In the genomic region with DNA sequence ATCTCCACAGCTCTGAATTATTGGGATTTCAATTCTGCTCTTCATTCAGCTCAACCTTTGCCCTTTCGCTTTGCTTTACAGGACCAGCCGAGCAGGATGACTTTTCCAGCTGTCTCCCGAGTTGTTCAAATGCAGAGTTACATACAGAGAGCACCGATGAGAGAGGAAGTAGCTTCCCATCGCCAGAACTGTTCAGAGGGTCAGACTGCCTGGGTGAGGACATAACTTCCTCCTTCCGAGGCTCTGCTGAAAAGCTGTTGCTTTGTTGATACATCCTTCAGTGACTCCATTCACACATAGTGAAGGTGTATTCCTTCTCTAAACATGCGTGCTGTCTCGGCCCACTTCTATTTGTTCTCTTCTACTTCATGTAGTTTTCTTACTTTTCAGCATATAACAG, we compare ENCODE assay signal across 25 mouse cellular contexts. TPM values are rescaled to one million over a fixed set of nuclear protein-coding genes. Genes with fewer than 3 reads are reported as not detected.
"Had no signal": no experiment of that assay in that cellular context is flagged by ENCODE, and none has a peak within 500 bp of the region (broad histone marks: within the 10 kb centered on the region; RNA-seq: fewer than 3 reads in every experiment).

No protein-coding gene starts in this region.

- H3K9me3 ChIP-seq: intestine, embryonic 15.5 days; limb, embryonic 13.5 days; midbrain, embryonic 12.5 days had no signal

- DNase-seq: kidney, adult 18-20 months; kidney, postnatal 10 days; kidney, postnatal 4 days; left cerebral cortex, postnatal 4 days; lung, adult 18-20 months; retina, postnatal 1 day; right cerebral cortex, postnatal 4 days; thymus, postnatal 14 days had no signal

- H3K36me3 ChIP-seq: intestine, embryonic 15.5 days; limb, embryonic 13.5 days; midbrain, embryonic 12.5 days had no signal

- H3K9ac ChIP-seq: intestine, embryonic 15.5 days; limb, embryonic 13.5 days; liver, embryonic 14.5 days; midbrain, embryonic 12.5 days had no signal

- H3K27me3 ChIP-seq: intestine, embryonic 15.5 days; limb, embryonic 13.5 days; midbrain, embryonic 12.5 days had no signal

- H3K27ac ChIP-seq: intestine, embryonic 15.5 days; limb, embryonic 13.5 days; liver, embryonic 14.5 days; midbrain, embryonic 12.5 days had no signal

- H3K4me2 ChIP-seq: intestine, embryonic 15.5 days; limb, embryonic 13.5 days; midbrain, embryonic 12.5 days had no signal

- H3K4me3 ChIP-seq: intestine, embryonic 15.5 days; limb, embryonic 13.5 days; midbrain, embryonic 12.5 days had no signal

- H3K4me1 ChIP-seq: intestine, embryonic 15.5 days; limb, embryonic 13.5 days; midbrain, embryonic 12.5 days had no signal

- ATAC-seq: intestine, embryonic 15.5 days had no signal

RNA-seq across cellular contexts. Expression of a gene that starts 19.9 kb away (rescaled TPM):
- total RNA-seq: layer of hippocampus, adult 8-10 months; layer of hippocampus, postnatal 14 days; left cerebral cortex, adult 18-20 months; left cerebral cortex, postnatal 10 days; left cerebral cortex, postnatal 4 days; liver, adult 2 months; midbrain, postnatal 0 days; neutrophil, adult 5-6 weeks had no signal
- polyA plus RNA-seq: intestine, embryonic 15.5 days; kidney, embryonic 14.5 days; limb, embryonic 13.5 days; liver, adult 2 months; liver, embryonic 14.5 days; lung, embryonic 16.5 days; midbrain, embryonic 12.5 days; midbrain, postnatal 0 days; neural tube, embryonic 11.5 days; spleen, adult 2 months; stomach, embryonic 16.5 days; urinary bladder, adult 2 months had no signal
